Mouse (Mus musculus) A20 (cell line): ENCODE data around the gene Glyat.
"Not testable (repeated sequence)": the region's sequence is repeated elsewhere in the genome, so short reads cannot be mapped to it uniquely, and the experiment has no call there.

ENCODE experiments used
- DNase-seq: peaks from one replicate; pipeline ENCODE4 v3.0.0-alpha.2; 2011; ENCODE audit warnings: low read depth, low spot score

Glyat gene

GRCm38 (mm10) chr19:12633176-12633575, at the start of gene Glyat:
Gene Glyat (plus strand): TSS chr19:12633308.
- DNase-seq = no peak

GRCm38 (mm10) chr19:12585310-12585709, 47.8 kb upstream of the Glyat start:
- DNase-seq = peak; percentile 2

- no peak for DNase-seq
These were observed 41.2 kb upstream of the Glyat start for GRCm38 (mm10) chr19:12591908-12592307.

GRCm38 (mm10) chr19:12595135-12595529, 38.0 kb upstream of the Glyat start:
- DNase-seq = no peak

- peak; percentile 79 for DNase-seq
These were observed 37.4 kb upstream of the Glyat start for GRCm38 (mm10) chr19:12595530-12596289.

- DNase-seq = no peak
These were observed 36.6 kb upstream of the Glyat start for GRCm38 (mm10) chr19:12596290-12597072.

- DNase-seq = no peak
These were observed 36.1 kb upstream of the Glyat start for GRCm38 (mm10) chr19:12597073-12597405.

GRCm38 (mm10) chr19:12598674-12599073, 34.4 kb upstream of the Glyat start:
- DNase-seq = no peak

GRCm38 (mm10) chr19:12599674-12600073, 33.4 kb upstream of the Glyat start, which contains the start of gene Gm4952:
Gene Gm4952 (plus strand): TSS chr19:12599974.
- no peak for DNase-seq

GRCm38 (mm10) chr19:12600684-12601480, 32.2 kb upstream of the Glyat start:
- DNase-seq = no peak

GRCm38 (mm10) chr19:12608336-12608735, 24.8 kb upstream of the Glyat start:
- no peak for DNase-seq

- DNase-seq = no peak
These were observed 19.5 kb upstream of the Glyat start for GRCm38 (mm10) chr19:12613646-12614045.

- DNase-seq = no peak
These were observed 1.2 kb downstream of the Glyat start for GRCm38 (mm10) chr19:12634259-12634658.

- no peak for DNase-seq
These were observed 1.9 kb downstream of the Glyat start for GRCm38 (mm10) chr19:12634963-12635362.

GRCm38 (mm10) chr19:12636863-12637262, 3.8 kb downstream of the Glyat start:
- no peak for DNase-seq

GRCm38 (mm10) chr19:12638049-12638448, 4.9 kb downstream of the Glyat start:
- no peak for DNase-seq

- DNase-seq = no peak
These were observed 16.4 kb downstream of the Glyat start for GRCm38 (mm10) chr19:12649511-12649910.

GRCm38 (mm10) chr19:12666156-12666555, 33.0 kb downstream of the Glyat start:
- DNase-seq = no peak

- DNase-seq = not testable (repeated sequence)
These were observed 35.5 kb downstream of the Glyat start for GRCm38 (mm10) chr19:12668601-12669000.

GRCm38 (mm10) chr19:12670139-12670538, 37.0 kb downstream of the Glyat start, which contains the start of gene Olfr1442:
Gene Olfr1442 (plus strand): TSS chr19:12670439.
- no peak for DNase-seq

- DNase-seq = no peak
These were observed 37.9 kb downstream of the Glyat start for GRCm38 (mm10) chr19:12671051-12671450.

GRCm38 (mm10) chr19:12677812-12678211, 44.7 kb downstream of the Glyat start, which contains the start of gene Olfr1443:
Gene Olfr1443 (plus strand): TSS chr19:12678112.
- no peak for DNase-seq
